Mouse (Mus musculus): ENCODE data around the gene Il6st. TPM values are rescaled to one million over a fixed set of nuclear protein-coding genes. Genes with fewer than 3 reads are reported as not detected.

The Il6st gene
- polyA plus RNA-seq, 1 experiment from 2014 or later = 28.4 TPM

- ATAC-seq (ENCODE audit: low FRiP score) (no peak), DNase-seq (ENCODE audit: low spot score, missing footprints) (no peak)
- H3K4me2 ChIP-seq = no peak overlapping the region
- no peaks in the 10 kb centered on the region for H3K4me1 ChIP-seq (ENCODE audit: control insufficient read depth, insufficient read depth, low read length)
- peaks cover 2% of the 10 kb centered on the region; the same call in 1 of the 2 replicates for H3K36me3 ChIP-seq (ENCODE audit: control insufficient read depth, insufficient read depth, low read length)
- no peak overlapping the region for H3K9ac ChIP-seq (ENCODE audit: low read length)
- no peaks in the 10 kb centered on the region for H3K27me3 ChIP-seq (ENCODE audit: control insufficient read depth, insufficient read depth, low read length)
- H3K4me3 ChIP-seq (ENCODE audit: low read depth, low read length) = no peak overlapping the region
- H3K9me3 ChIP-seq (ENCODE audit: control insufficient read depth, low read length) = no peaks in the 10 kb centered on the region
- WGBS = 92% methylated on average over 14 of the region's 14 CpGs
- no peak overlapping the region for H3K27ac ChIP-seq (ENCODE audit: low read depth, low read length)
These were observed 27.9 kb downstream of the Il6st start for GRCm38 (mm10) chr13:112491636-112492284.

GRCm38 (mm10) chr13:112492285-112492678, 28.4 kb downstream of the Il6st start:
- no peak for DNase-seq (ENCODE audit: low spot score, missing footprints)
- Histone ChIP-seq H3K27me3 (ENCODE audit: control insufficient read depth, insufficient read depth, low read length) (no peaks in the 10 kb centered on the region), H3K4me2 (no peak overlapping the region), H3K4me3 (ENCODE audit: low read depth, low read length) (no peak overlapping the region), H3K27ac (ENCODE audit: low read depth, low read length) (no peak overlapping the region), H3K4me1 (ENCODE audit: control insufficient read depth, insufficient read depth, low read length) (no peaks in the 10 kb centered on the region), H3K9ac (ENCODE audit: low read length) (no peak overlapping the region), H3K36me3 (ENCODE audit: control insufficient read depth, insufficient read depth, low read length) (0 out of 2 replicates have a peak, but pooled peaks cover 2% of the 10 kb centered on the region), H3K9me3 (ENCODE audit: control insufficient read depth, low read length) (no peaks in the 10 kb centered on the region)
- ATAC-seq (ENCODE audit: low FRiP score) = no peak
- WGBS = 84% methylated on average over 1 of the region's 1 CpGs

- no peak for ATAC-seq (ENCODE audit: low FRiP score)
- Histone ChIP-seq H3K4me2 (no peak overlapping the region), H3K4me3 (ENCODE audit: low read depth, low read length) (no peak overlapping the region), H3K4me1 (ENCODE audit: control insufficient read depth, insufficient read depth, low read length) (no peaks in the 10 kb centered on the region), H3K27ac (ENCODE audit: low read depth, low read length) (no peak overlapping the region), H3K9me3 (ENCODE audit: control insufficient read depth, low read length) (no peaks in the 10 kb centered on the region), H3K9ac (ENCODE audit: low read length) (no peak overlapping the region), H3K27me3 (ENCODE audit: control insufficient read depth, insufficient read depth, low read length) (no peaks in the 10 kb centered on the region), H3K36me3 (ENCODE audit: control insufficient read depth, insufficient read depth, low read length) (peaks cover 6% of the 10 kb centered on the region; the same call in 1 of the 2 replicates)
- 95% methylated on average over 12 of the region's 12 CpGs for WGBS
- DNase-seq (ENCODE audit: low spot score, missing footprints) = no peak
These were observed 30.7 kb downstream of the Il6st start for GRCm38 (mm10) chr13:112494590-112494989.

DNA sequence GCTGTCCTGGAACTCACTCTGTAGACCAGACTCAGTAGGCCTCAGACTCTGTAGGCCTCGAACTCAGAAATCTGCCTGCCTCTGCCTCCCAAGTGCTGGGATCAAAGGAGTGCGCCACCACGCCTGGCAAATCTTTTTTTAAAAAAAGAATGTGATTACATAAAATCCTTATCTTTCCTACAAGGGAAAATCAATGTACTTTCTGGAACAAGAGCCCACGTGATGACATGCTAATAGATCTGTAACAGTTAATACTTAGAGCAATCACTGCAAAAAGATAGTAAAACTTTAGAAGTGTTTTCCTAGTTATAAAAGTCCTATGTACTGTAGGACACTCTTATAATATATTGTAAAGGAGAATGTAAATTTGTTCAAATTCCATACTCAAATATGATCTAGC, 36.2 kb downstream of the Il6st start:
- DNase-seq (ENCODE audit: low spot score, missing footprints) (peak; percentile 71), ATAC-seq (ENCODE audit: low FRiP score) (no peak)
- H3K36me3 ChIP-seq (ENCODE audit: control insufficient read depth, insufficient read depth, low read length) = peaks cover 6% of the 10 kb centered on the region; the same call in 1 of the 2 replicates
- no peak overlapping the region for H3K27ac ChIP-seq (ENCODE audit: low read depth, low read length)
- no peak overlapping the region for H3K4me3 ChIP-seq (ENCODE audit: low read depth, low read length)
- H3K4me1 ChIP-seq (ENCODE audit: control insufficient read depth, insufficient read depth, low read length) = no peaks in the 10 kb centered on the region
- H3K9me3 ChIP-seq (ENCODE audit: control insufficient read depth, low read length) = no peaks in the 10 kb centered on the region
- WGBS = 94% methylated on average over 4 of the region's 4 CpGs
- H3K9ac ChIP-seq (ENCODE audit: low read length) = no peak overlapping the region
- no peak overlapping the region for H3K4me2 ChIP-seq
- no peaks in the 10 kb centered on the region for H3K27me3 ChIP-seq (ENCODE audit: control insufficient read depth, insufficient read depth, low read length)

- peaks cover 8% of the 10 kb centered on the region; the same call in 1 of the 2 replicates for H3K36me3 ChIP-seq (ENCODE audit: control insufficient read depth, insufficient read depth, low read length)
- H3K27ac ChIP-seq (ENCODE audit: low read depth, low read length) = no peak overlapping the region
- no peak overlapping the region for H3K4me2 ChIP-seq
- DNase-seq (ENCODE audit: low spot score, missing footprints) = peak; percentile 60
- H3K9ac ChIP-seq (ENCODE audit: low read length) = no peak overlapping the region
- WGBS = 86% methylated on average over 9 of the region's 9 CpGs
- ATAC-seq (ENCODE audit: low FRiP score) = no peak
- H3K4me3 ChIP-seq (ENCODE audit: low read depth, low read length) = no peak overlapping the region
- no peaks in the 10 kb centered on the region for H3K27me3 ChIP-seq (ENCODE audit: control insufficient read depth, insufficient read depth, low read length)
- no peaks in the 10 kb centered on the region for H3K9me3 ChIP-seq (ENCODE audit: control insufficient read depth, low read length)
- no peaks in the 10 kb centered on the region for H3K4me1 ChIP-seq (ENCODE audit: control insufficient read depth, insufficient read depth, low read length)
These were observed 36.6 kb downstream of the Il6st start for GRCm38 (mm10) chr13:112500466-112500865.

GRCm38 (mm10) chr13:112503846-112504245, 40.0 kb downstream of the Il6st start:
- H3K27me3 ChIP-seq (ENCODE audit: control insufficient read depth, insufficient read depth, low read length) = no peaks in the 10 kb centered on the region
- DNase-seq (ENCODE audit: low spot score, missing footprints) (peak; percentile 66), ATAC-seq (ENCODE audit: low FRiP score) (no peak)
- H3K4me2 ChIP-seq = no peak overlapping the region
- H3K4me1 ChIP-seq (ENCODE audit: control insufficient read depth, insufficient read depth, low read length) = no peaks in the 10 kb centered on the region
- H3K9me3 ChIP-seq (ENCODE audit: control insufficient read depth, low read length) = no peaks in the 10 kb centered on the region
- WGBS = 94% methylated on average over 13 of the region's 13 CpGs
- peaks cover 9% of the 10 kb centered on the region; the same call in 1 of the 2 replicates for H3K36me3 ChIP-seq (ENCODE audit: control insufficient read depth, insufficient read depth, low read length)
- no peak overlapping the region for H3K9ac ChIP-seq (ENCODE audit: low read length)
- no peak overlapping the region for H3K4me3 ChIP-seq (ENCODE audit: low read depth, low read length)
- H3K27ac ChIP-seq (ENCODE audit: low read depth, low read length) = no peak overlapping the region

- Histone ChIP-seq H3K4me2 (no peak overlapping the region), H3K27me3 (ENCODE audit: control insufficient read depth, insufficient read depth, low read length) (no peaks in the 10 kb centered on the region), H3K9ac (ENCODE audit: low read length) (no peak overlapping the region), H3K27ac (ENCODE audit: low read depth, low read length) (no peak overlapping the region), H3K9me3 (ENCODE audit: control insufficient read depth, low read length) (no peaks in the 10 kb centered on the region), H3K36me3 (ENCODE audit: control insufficient read depth, insufficient read depth, low read length) (peaks cover 4% of the 10 kb centered on the region; the same call in 1 of the 2 replicates), H3K4me3 (ENCODE audit: low read depth, low read length) (no peak overlapping the region), H3K4me1 (ENCODE audit: control insufficient read depth, insufficient read depth, low read length) (no peaks in the 10 kb centered on the region)
- no peak for ATAC-seq (ENCODE audit: low FRiP score)
- DNase-seq (ENCODE audit: low spot score, missing footprints) = peak; percentile 51
- WGBS = 93% methylated on average over 6 of the region's 6 CpGs
These were observed 41.6 kb downstream of the Il6st start for GRCm38 (mm10) chr13:112505436-112505835.

DNA sequence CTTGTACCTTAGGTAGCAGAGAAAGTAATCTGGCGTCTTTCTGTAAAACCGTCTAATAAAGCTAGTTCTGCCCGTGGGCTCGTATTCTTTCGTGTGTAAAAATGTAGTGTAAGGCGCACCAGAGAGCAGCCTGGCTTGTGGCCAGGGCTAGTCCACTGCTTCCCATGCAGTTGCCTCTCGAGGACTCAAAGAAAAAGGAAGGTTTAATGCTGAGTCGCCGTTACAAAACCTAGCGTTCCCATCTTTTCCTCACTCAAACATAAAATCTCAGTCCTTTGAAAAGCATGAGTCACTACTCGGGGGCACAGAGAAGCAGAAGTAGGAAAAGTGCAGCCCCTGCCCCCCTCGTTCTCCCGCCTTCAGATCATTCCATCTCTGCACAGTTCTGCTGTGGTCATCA, 42.9 kb downstream of the Il6st start:
- H3K27me3 ChIP-seq (ENCODE audit: control insufficient read depth, insufficient read depth, low read length) = no peaks in the 10 kb centered on the region
- no peaks in the 10 kb centered on the region for H3K9me3 ChIP-seq (ENCODE audit: control insufficient read depth, low read length)
- 89% methylated on average over 13 of the region's 13 CpGs for WGBS
- H3K9ac ChIP-seq (ENCODE audit: low read length) = no peak overlapping the region
- no peak overlapping the region for H3K27ac ChIP-seq (ENCODE audit: low read depth, low read length)
- no peak overlapping the region for H3K4me3 ChIP-seq (ENCODE audit: low read depth, low read length)
- no peak overlapping the region for H3K4me2 ChIP-seq
- peaks cover 4% of the 10 kb centered on the region; the same call in 1 of the 2 replicates for H3K36me3 ChIP-seq (ENCODE audit: control insufficient read depth, insufficient read depth, low read length)
- no peaks in the 10 kb centered on the region for H3K4me1 ChIP-seq (ENCODE audit: control insufficient read depth, insufficient read depth, low read length)
- peak; percentile 35 for DNase-seq (ENCODE audit: low spot score, missing footprints)
- no peak for ATAC-seq (ENCODE audit: low FRiP score)

GRCm38 (mm10) chr13:112507691-112508090, 43.8 kb downstream of the Il6st start:
- ATAC-seq (ENCODE audit: low FRiP score) (no peak), DNase-seq (ENCODE audit: low spot score, missing footprints) (no peak)
- WGBS = 86% methylated on average over 13 of the region's 13 CpGs
- Histone ChIP-seq H3K9me3 (ENCODE audit: control insufficient read depth, low read length) (no peaks in the 10 kb centered on the region), H3K27ac (ENCODE audit: low read depth, low read length) (no peak overlapping the region), H3K27me3 (ENCODE audit: control insufficient read depth, insufficient read depth, low read length) (no peaks in the 10 kb centered on the region), H3K4me3 (ENCODE audit: low read depth, low read length) (no peak overlapping the region), H3K4me1 (ENCODE audit: control insufficient read depth, insufficient read depth, low read length) (no peaks in the 10 kb centered on the region), H3K9ac (ENCODE audit: low read length) (no peak overlapping the region), H3K4me2 (no peak overlapping the region), H3K36me3 (ENCODE audit: control insufficient read depth, insufficient read depth, low read length) (peaks cover 4% of the 10 kb centered on the region; the same call in 1 of the 2 replicates)
